Mouse (Mus musculus): ENCODE measurements around the gene Gm49355.
A peak's percentile ranks its signal among the peaks of the same experiment; 100 is the strongest.

DNA sequence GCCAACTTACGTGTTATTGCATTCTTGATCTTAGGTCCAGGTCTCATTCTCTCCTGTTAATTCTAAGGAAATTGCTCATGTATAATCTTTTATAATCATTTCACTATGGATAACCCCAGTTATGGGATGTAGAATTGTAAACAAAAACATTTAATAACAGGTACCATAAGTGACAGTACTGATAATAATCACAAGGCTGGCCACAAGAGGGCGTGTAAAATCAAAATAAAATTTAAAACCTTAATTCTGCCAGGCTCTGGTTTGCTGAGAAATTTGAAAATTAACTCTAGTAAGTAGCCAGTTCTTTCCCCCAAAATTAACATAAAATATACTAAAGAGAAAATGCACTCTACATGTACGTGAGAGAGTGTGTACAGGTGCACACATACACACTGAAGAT is 16.9 kb downstream of the Gm49355 start:
- TF ChIP-seq CTCF (conservative IDR thresholded peaks at IDR 0.05 in 1 of 2, IDR thresholded peaks at IDR 0.05 in 1 of 2; ENCODE audit: low read depth in 2 of 2, low read length in 2 of 2) (peak in 1 of 2 experiments; percentile 32; a peak in 2 of 4 replicates), POLR2A (IDR thresholded peaks at IDR 0.05; ENCODE audit: low read depth, low read length) (no peak), E2F4 (IDR thresholded peaks at IDR 0.05; ENCODE audit: insufficient replicate concordance, low read depth, low read length) (no peak), USF1 (IDR thresholded peaks at IDR 0.05; ENCODE audit: low read depth, low read length) (no peak), EP300 (IDR thresholded peaks at IDR 0.05; ENCODE audit: low read length) (no peak), MEF2A (IDR thresholded peaks at IDR 0.05; ENCODE audit: borderline replicate concordance, low read depth, low read length) (no peak), CHD2 (IDR thresholded peaks at IDR 0.05; ENCODE audit: low read length) (no peak), ZKSCAN1 (IDR thresholded peaks at IDR 0.05; ENCODE audit: borderline replicate concordance, low read depth, low read length) (no peak), PAX5 (IDR thresholded peaks at IDR 0.05; ENCODE audit: low read length) (no peak), KAT2A (IDR thresholded peaks at IDR 0.05; ENCODE audit: insufficient replicate concordance, low read length) (no peak)
